Mouse (Mus musculus) G1E (cell line): ENCODE measurements at regions not wholly inside any gene's neighbourhood (a gene's known extent, or its start where the extent isn't known, plus 50 kb on each side); places are given as distances from the start of the nearest gene placed in this dataset.

Experiments
- ATAC-seq: 2 replicates; pipeline ENCODE4 v1.8.0; 2016; ENCODE audit warnings: mild to moderate bottlenecking; ENCODE audit not compliant: insufficient number of reproducible peaks, poor library complexity, low FRiP score, severe bottlenecking; ENCODE audit errors: extremely low read depth
- DNase-seq: peaks from one replicate; pipeline ENCODE4 v3.0.0; 2012; ENCODE audit warnings: low spot score
- H3K27me3 ChIP-seq: 2 replicates; pipeline ENCODE4 v1.6.1; 2012; ENCODE audit warnings: mild to moderate bottlenecking, low read length, inconsistent platforms; ENCODE audit not compliant: insufficient read depth
- H3K36me3 ChIP-seq: replicated peaks from 2 replicates; pipeline ENCODE3; 2012; ENCODE audit warnings: mild to moderate bottlenecking, inconsistent platforms
- H3K4me1 ChIP-seq: 2 replicates; pipeline ENCODE4 v1.6.1; 2012; ENCODE audit warnings: low read depth, low read length, inconsistent platforms, mixed read lengths; ENCODE audit not compliant: insufficient read depth
- H3K4me3 ChIP-seq: 2 replicates; pipeline ENCODE4 v1.5.1; 2012; ENCODE audit warnings: low read depth, mild to moderate bottlenecking, inconsistent platforms, low read length, moderate library complexity, mixed read lengths
- H3K9me3 ChIP-seq: replicated peaks from 2 replicates; pipeline ENCODE4 v1.6.1; 2012; ENCODE audit warnings: inconsistent platforms
- CTCF ChIP-seq: IDR thresholded peaks from 2 replicates; pipeline ENCODE4 v1.5.1; 2012; ENCODE audit warnings: low read depth, low read length, inconsistent platforms, mixed read lengths
- GATA1 ChIP-seq: IDR thresholded peaks from 2 replicates; pipeline ENCODE4 v1.6.1; 2012; ENCODE audit warnings: borderline replicate concordance, low read length, inconsistent platforms, mixed read lengths
- GATA2 ChIP-seq: IDR thresholded peaks from 2 replicates; pipeline ENCODE4 v1.6.1; 2012; ENCODE audit warnings: low read depth, low read length, inconsistent platforms, borderline replicate concordance
- POLR2AphosphoS5 ChIP-seq: IDR thresholded peaks from 2 replicates; pipeline ENCODE4 v1.6.1; 2012; ENCODE audit warnings: low read depth, low read length, inconsistent platforms; ENCODE audit not compliant: insufficient replicate concordance
- TAL1 ChIP-seq: conservative IDR thresholded peaks from 2 replicates; pipeline ENCODE4 v1.6.1; 2012; ENCODE audit warnings: low read depth, low read length, inconsistent platforms, mixed read lengths

DNA sequence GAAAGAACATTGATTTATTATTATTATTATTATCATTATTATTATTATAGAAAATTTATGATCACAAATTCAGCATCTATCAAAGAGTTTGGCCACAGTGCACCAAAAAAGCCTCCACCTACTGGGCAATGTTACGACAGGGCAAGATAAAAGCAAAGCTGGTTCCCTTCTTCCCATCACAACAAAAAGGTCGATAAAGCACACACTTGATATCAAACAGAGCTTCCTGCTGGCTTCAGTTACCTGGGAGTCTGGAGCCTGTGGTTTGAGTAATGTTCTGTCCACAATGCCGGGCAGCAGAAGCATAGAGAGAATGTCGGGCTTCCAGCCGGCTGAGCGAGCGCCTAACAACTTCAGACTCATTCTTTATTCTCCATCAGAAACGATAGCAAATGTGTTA, 101.2 kb upstream of the Ifngr1 start:
- Histone ChIP-seq H3K9me3 (no peaks in the 10 kb centered on the region), H3K36me3 (no peaks in the 10 kb centered on the region), H3K4me3 (no peak overlapping the region), H3K27me3 (peaks cover 4% of the 10 kb centered on the region; the same call in 1 of the 2 replicates), H3K4me1 (no peaks in the 10 kb centered on the region)
- TF ChIP-seq POLR2AphosphoS5 (no peak), GATA2 (no peak), GATA1 (no peak), CTCF (no peak), TAL1 (no peak)
- no peak for DNase-seq
- ATAC-seq: no peak

DNA sequence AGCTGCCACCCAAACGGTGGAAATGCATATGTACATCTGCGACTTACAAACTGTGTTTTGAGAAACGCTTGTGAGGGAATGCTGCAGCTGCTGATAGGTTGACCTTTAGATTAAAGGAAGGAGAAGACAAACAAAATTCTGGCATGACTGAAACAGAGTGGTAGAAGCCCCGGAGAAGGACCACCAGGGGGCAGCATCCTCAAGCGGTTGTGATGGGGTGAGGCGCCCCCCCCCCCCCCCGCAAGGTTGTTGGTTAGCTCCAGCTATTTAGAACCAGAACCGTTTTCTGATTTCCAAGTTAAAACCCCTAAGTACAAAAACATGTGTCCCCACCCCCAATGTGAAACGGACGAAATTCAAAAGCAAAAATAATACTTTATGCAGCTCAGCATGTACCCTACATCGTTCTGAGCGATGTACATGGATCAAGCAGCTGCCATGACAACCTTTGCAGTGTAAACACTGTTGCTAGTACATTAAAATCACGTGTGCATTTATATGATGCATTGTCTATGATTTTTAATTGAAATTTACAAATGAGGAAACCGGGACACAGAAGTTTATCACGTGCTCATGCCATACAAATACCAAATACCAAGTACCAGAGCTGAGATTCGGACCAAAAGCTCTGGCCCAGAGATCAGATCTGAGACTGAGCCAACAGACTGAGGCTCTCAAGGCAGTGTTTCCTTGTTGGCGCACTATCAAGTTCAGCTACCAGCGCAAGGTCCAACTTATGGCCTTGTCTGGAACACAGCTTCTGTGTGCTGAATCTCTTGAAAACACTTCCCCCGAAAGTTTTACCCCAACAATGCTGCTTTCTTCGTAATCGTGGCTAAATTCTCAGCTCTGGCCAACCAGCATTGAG, 100.0 kb upstream of the Ifngr1 start:
- DNase-seq: peak; percentile 16
- no peaks in the 10 kb centered on the region for H3K36me3 ChIP-seq
- peaks cover 4% of the 10 kb centered on the region; the same call in 1 of the 2 replicates for H3K27me3 ChIP-seq
- no peak overlapping the region for H3K4me3 ChIP-seq
- H3K4me1 ChIP-seq: no peaks in the 10 kb centered on the region
- H3K9me3 ChIP-seq: no peaks in the 10 kb centered on the region
- TF ChIP-seq POLR2AphosphoS5: no peak
- no peak for TF ChIP-seq CTCF
- no peak for TF ChIP-seq GATA2
- TF ChIP-seq TAL1: no peak
- TF ChIP-seq GATA1: no peak
- ATAC-seq: no peak

DNA sequence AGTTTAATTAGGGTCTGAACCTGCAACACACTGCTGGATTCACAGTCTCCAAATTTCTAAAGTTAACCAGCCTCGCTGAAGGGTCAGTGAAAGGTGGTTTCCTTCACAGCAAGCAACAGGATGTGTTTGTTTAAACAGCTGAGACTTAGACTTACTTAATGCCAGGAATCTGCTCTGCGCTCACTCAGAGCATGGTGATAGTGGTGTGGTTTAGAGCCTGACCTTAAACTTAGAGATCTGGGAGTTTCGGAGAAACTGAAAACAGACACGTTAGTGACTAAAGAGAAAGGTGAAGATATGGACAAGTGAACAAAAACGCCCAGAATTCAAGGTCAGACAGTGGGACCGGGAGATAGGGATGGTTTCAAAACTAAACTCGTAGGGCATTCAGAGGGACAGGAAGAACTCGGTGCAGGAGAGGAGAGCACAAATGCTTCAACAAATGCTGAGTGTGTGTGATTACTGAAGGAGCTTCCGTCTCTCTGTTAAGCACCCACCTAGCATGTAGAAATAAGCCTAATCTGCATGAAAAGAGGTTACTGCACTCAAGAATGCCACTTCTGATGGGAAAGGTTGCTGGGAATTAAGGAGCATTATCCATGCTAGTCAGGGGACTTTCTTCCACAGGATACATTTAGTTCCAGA, 97.2 kb upstream of the Ifngr1 start:
- ATAC-seq (no peak), DNase-seq (no peak)
- Histone ChIP-seq H3K4me1 (no peaks in the 10 kb centered on the region), H3K27me3 (peaks cover 4% of the 10 kb centered on the region; the same call in 1 of the 2 replicates), H3K4me3 (no peak overlapping the region), H3K36me3 (no peaks in the 10 kb centered on the region), H3K9me3 (no peaks in the 10 kb centered on the region)
- TF ChIP-seq CTCF: no peak

DNA sequence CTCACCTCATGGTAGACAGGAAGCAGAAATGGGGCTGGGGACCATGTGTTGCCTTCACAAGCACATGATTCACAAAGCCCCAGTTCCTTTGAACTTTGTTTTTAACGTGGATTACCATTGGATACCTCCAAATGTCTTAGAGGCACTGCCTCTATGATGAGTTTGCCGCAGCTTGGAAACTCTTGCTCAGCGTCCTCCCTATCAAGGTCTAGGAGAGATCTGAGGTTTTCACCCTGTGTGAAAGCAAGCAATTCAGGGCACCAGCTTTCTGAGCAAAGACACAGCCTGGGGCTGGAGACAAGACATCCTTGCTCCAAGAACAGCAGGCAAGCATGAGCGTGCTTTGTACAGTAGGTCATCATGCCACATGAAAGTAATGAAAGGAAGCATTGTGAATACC, 93.6 kb upstream of the Ifngr1 start:
- DNase-seq (no peak), ATAC-seq (no peak)
- no peak overlapping the region for H3K4me3 ChIP-seq
- H3K27me3 ChIP-seq: peaks cover 4% of the 10 kb centered on the region; the same call in 1 of the 2 replicates
- no peaks in the 10 kb centered on the region for H3K4me1 ChIP-seq
- no peaks in the 10 kb centered on the region for H3K9me3 ChIP-seq
- no peaks in the 10 kb centered on the region for H3K36me3 ChIP-seq
- TF ChIP-seq TAL1: no peak
- TF ChIP-seq GATA2: no peak
- no peak for TF ChIP-seq CTCF

DNA sequence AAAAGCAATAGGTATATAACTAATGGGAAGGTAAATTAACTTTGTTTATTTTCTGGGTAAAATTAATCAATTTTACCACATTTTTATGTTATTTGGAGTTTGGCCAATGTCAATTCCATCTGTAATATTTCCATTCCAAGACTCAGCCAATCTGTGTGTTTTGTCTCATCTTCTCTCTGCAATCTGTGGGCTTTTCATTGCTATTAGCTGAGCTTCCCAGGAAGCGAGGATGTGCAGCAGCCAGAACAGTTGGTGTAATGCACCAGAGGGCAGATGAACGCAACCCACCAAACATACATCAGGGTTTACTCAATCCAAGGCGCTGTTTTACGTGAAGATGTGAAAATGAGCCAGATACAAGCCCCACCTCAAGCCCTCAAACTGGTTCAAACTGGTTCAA, 88.9 kb upstream of the Ifngr1 start:
- Histone ChIP-seq H3K4me1 (no peaks in the 10 kb centered on the region), H3K27me3 (no peaks in the 10 kb centered on the region), H3K9me3 (no peaks in the 10 kb centered on the region), H3K36me3 (no peaks in the 10 kb centered on the region), H3K4me3 (no peak overlapping the region)
- ATAC-seq (no peak), DNase-seq (no peak)
- TF ChIP-seq TAL1 (no peak), GATA2 (no peak), CTCF (no peak), POLR2AphosphoS5 (no peak), GATA1 (no peak)

DNA sequence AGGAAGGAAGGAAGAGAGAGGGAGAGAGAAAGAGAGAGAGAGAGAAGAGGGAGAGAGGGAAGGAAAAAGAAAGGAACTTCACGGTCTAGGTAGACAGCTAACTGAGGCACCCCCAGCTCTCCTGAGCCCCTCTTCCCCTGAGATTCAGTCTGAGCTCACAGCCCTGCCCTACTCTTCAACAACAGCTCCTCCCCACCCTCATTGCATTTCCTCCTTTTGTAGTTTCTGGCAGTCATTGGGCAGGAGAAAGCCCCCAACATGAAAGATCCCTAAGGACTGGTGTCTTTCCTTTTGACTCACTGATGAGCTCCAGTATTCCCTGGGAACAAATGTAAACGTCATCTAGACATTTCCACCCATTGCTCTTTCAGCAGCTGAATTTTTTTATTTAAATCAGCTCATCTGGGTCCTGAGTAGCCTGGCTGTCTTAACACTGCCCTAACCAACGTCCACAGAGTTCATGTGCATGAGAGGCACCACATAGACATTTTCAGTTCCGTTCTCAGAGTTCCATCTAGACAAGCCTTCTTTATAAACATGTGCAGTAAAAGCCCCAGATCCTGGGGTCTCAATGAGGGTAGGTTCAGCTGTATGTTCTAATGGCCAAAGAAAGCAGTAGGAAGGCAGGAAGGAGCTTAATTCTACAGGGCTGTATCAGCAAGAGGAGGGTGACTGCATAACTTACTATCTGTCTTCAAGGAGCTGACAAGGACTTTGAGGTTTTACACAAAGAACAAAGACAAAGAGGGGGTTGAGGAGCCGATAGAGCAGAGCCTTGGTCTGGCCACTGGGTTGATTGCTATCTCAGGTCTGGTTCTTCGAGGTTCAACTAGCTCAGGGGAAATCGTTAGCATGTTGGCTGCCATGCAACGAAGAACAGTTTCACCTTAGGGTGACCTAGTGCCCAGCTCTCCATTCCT, 87.6 kb upstream of the Ifngr1 start:
- no peaks in the 10 kb centered on the region for H3K4me1 ChIP-seq
- ATAC-seq: no peak
- H3K4me3 ChIP-seq: no peak overlapping the region
- peaks cover 3% of the 10 kb centered on the region; the same call in 1 of the 2 replicates for H3K27me3 ChIP-seq
- H3K36me3 ChIP-seq: no peaks in the 10 kb centered on the region
- H3K9me3 ChIP-seq: no peaks in the 10 kb centered on the region
- no peak for DNase-seq
- no peak for TF ChIP-seq GATA2
- TF ChIP-seq POLR2AphosphoS5: no peak
- no peak for TF ChIP-seq GATA1
- no peak for TF ChIP-seq TAL1
- no peak for TF ChIP-seq CTCF
